Mouse (Mus musculus) hindbrain, embryonic 15.5 days (tissue): ENCODE measurements around the gene Alx3. TPM values are rescaled to one million over a fixed set of nuclear protein-coding genes. Genes with fewer than 3 reads are reported as not detected.
A peak's percentile ranks its signal among the peaks of the same experiment; 100 is the strongest.

Source experiments
- ATAC-seq: fragments of 200-750 bp; cut with Nextera tagmentation; 2 replicates; pipeline ENCODE4 v1.8.0; 2017; ENCODE audit warnings: low read depth, moderate number of reproducible peaks, moderate TSS enrichment; ENCODE audit not compliant: low FRiP score
- H3K27ac ChIP-seq: fragments of 300-500 bp; sonication (generic); replicated peaks from 2 replicates; pipeline ENCODE4 v1.5.1; 2015; ENCODE audit warnings: mild to moderate bottlenecking, inconsistent platforms
- H3K27me3 ChIP-seq: fragments of 300-500 bp; sonication (generic); 2 replicates; pipeline ENCODE4 v1.6.1; 2015; ENCODE audit warnings: control low read depth, inconsistent platforms
- H3K36me3 ChIP-seq: fragments of 300-500 bp; sonication (generic); 2 replicates; pipeline ENCODE4 v1.6.1; 2015; ENCODE audit warnings: control low read depth, inconsistent platforms
- H3K4me1 ChIP-seq: fragments of 300-500 bp; sonication (generic); replicated peaks from 2 replicates; pipeline ENCODE4 v1.6.1; 2015; ENCODE audit warnings: control low read depth, inconsistent platforms
- H3K4me2 ChIP-seq: fragments of 300-500 bp; sonication (generic); 2 replicates; pipeline ENCODE4 v1.6.1; 2015; ENCODE audit warnings: moderate library complexity, mild to moderate bottlenecking, inconsistent platforms
- H3K4me3 ChIP-seq: fragments of 300-500 bp; sonication (generic); 2 replicates; pipeline ENCODE4 v1.5.1; 2015; ENCODE audit warnings: mild to moderate bottlenecking, inconsistent platforms
- H3K9ac ChIP-seq: fragments of 300-500 bp; sonication (generic); 2 replicates; pipeline ENCODE4 v1.6.1; 2015; ENCODE audit warnings: inconsistent platforms
- H3K9me3 ChIP-seq: fragments of 300-500 bp; sonication (generic); 2 replicates; pipeline ENCODE4 v1.6.1; 2016; ENCODE audit warnings: control low read depth, inconsistent platforms
- WGBS: fragments of 180-500 bp; shearing (Covaris S2); methylation state at CpG from one replicate; pipeline ENCODE4 v1.1.7; 2015; 5-methylcytosine and 5-hydroxymethylcytosine counted together
- polyA plus RNA-seq: library from polyadenylated mRNA; unstranded; fragments of >200 nt; fragmentation: Nextera tagmentation; extraction: Ambion mirVana; gene quantifications from 2 replicates; pipeline ENCODE4 v1.2.1, GENCODE M21; 2015

Alx3 gene
- polyA plus RNA-seq, 1 experiment from 2014 or later = 0.16 TPM

GRCm38 (mm10) chr3:107591612-107592011 is 3.2 kb upstream of the Alx3 start:
- Histone ChIP-seq H3K9ac (no peak overlapping the region), H3K4me1 (peaks cover 17% of the 10 kb centered on the region), H3K9me3 (no peaks in the 10 kb centered on the region), H3K27ac (no peak overlapping the region), H3K27me3 (peaks cover 64% of the 10 kb centered on the region), H3K4me2 (no peak overlapping the region), H3K4me3 (no peak overlapping the region), H3K36me3 (no peaks in the 10 kb centered on the region)
- 67% methylated on average over 1 of the region's 1 CpGs for WGBS
- ATAC-seq = no peak

GRCm38 (mm10) chr3:107593632-107594031 is 1.2 kb upstream of the Alx3 start:
- Histone ChIP-seq H3K27me3 (peaks cover 70% of the 10 kb centered on the region), H3K27ac (no peak overlapping the region), H3K9me3 (no peaks in the 10 kb centered on the region), H3K4me1 (peaks cover 17% of the 10 kb centered on the region), H3K36me3 (no peaks in the 10 kb centered on the region), H3K9ac (no peak overlapping the region), H3K4me3 (no peak overlapping the region), H3K4me2 (no peak overlapping the region)
- 52% methylated on average over 2 of the region's 2 CpGs for WGBS
- no peak for ATAC-seq

- WGBS = under 1% methylated on average over 50 of the region's 50 CpGs
Observed at GRCm38 (mm10) chr3:107595264-107595937, 570 bp downstream of the Alx3 start.

GRCm38 (mm10) chr3:107595938-107596461 is 1.2 kb downstream of the Alx3 start:
- Histone ChIP-seq H3K4me3 (no peak overlapping the region), H3K4me2 (0 out of 2 replicates have a peak overlapping the region, but pooled peaks have one; percentile 54)
- WGBS = under 1% methylated on average over 34 of the region's 34 CpGs

More at GRCm38 (mm10) chr3:107595264-107595937, 570 bp downstream of the Alx3 start:
- Histone ChIP-seq H3K9ac (no peak overlapping the region; the same call in 1 of the 2 replicates), H3K27ac (no peak overlapping the region), H3K36me3 (no peaks in the 10 kb centered on the region), H3K4me1 (peaks cover 17% of the 10 kb centered on the region), H3K9me3 (no peaks in the 10 kb centered on the region), H3K27me3 (peaks cover 74% of the 10 kb centered on the region), H3K4me2 (peak overlapping the region; percentile 54), H3K4me3 (peak overlapping the region; percentile 28)
- ATAC-seq = no peak

GRCm38 (mm10) chr3:107596559-107596958 is 1.7 kb downstream of the Alx3 start:
- Histone ChIP-seq H3K4me2 (no peak overlapping the region), H3K27me3 (peaks cover 77% of the 10 kb centered on the region), H3K27ac (no peak overlapping the region), H3K9ac (no peak overlapping the region), H3K4me1 (peaks cover 17% of the 10 kb centered on the region), H3K36me3 (no peaks in the 10 kb centered on the region), H3K9me3 (no peaks in the 10 kb centered on the region), H3K4me3 (no peak overlapping the region)
- no peak for ATAC-seq
- under 1% methylated on average over 26 of the region's 26 CpGs for WGBS

More at GRCm38 (mm10) chr3:107595938-107596461, 1.2 kb downstream of the Alx3 start:
- Histone ChIP-seq H3K36me3 (no peaks in the 10 kb centered on the region), H3K4me1 (peaks cover 17% of the 10 kb centered on the region), H3K27ac (no peak overlapping the region), H3K9me3 (no peaks in the 10 kb centered on the region), H3K27me3 (peaks cover 77% of the 10 kb centered on the region), H3K9ac (no peak overlapping the region)
- ATAC-seq = no peak

GRCm38 (mm10) chr3:107597134-107597533 is 2.3 kb downstream of the Alx3 start:
- Histone ChIP-seq H3K4me2 (no peak overlapping the region), H3K4me3 (no peak overlapping the region), H3K36me3 (no peaks in the 10 kb centered on the region), H3K27ac (no peak overlapping the region), H3K4me1 (peaks cover 17% of the 10 kb centered on the region), H3K27me3 (peaks cover 72% of the 10 kb centered on the region), H3K9ac (no peak overlapping the region), H3K9me3 (no peaks in the 10 kb centered on the region)
- ATAC-seq = no peak
- WGBS = 3% methylated on average over 24 of the region's 24 CpGs

- H3K4me2 ChIP-seq = no peak overlapping the region
- H3K4me3 ChIP-seq = no peak overlapping the region
- no peak for ATAC-seq
- H3K36me3 ChIP-seq = no peaks in the 10 kb centered on the region
- no peaks in the 10 kb centered on the region for H3K9me3 ChIP-seq
- peaks cover 17% of the 10 kb centered on the region for H3K4me1 ChIP-seq
- H3K27ac ChIP-seq = no peak overlapping the region
- no peak overlapping the region for H3K9ac ChIP-seq
- H3K27me3 ChIP-seq = peaks cover 65% of the 10 kb centered on the region
- 7% methylated on average over 22 of the region's 22 CpGs for WGBS
Observed at GRCm38 (mm10) chr3:107597586-107598389, 3.0 kb downstream of the Alx3 start.

GRCm38 (mm10) chr3:107600127-107600526 is 5.3 kb downstream of the Alx3 start:
- Histone ChIP-seq H3K4me2 (no peak overlapping the region), H3K9ac (no peak overlapping the region), H3K4me3 (no peak overlapping the region), H3K4me1 (peaks cover 13% of the 10 kb centered on the region), H3K27me3 (peaks cover 48% of the 10 kb centered on the region), H3K9me3 (no peaks in the 10 kb centered on the region), H3K27ac (no peak overlapping the region), H3K36me3 (no peaks in the 10 kb centered on the region)
- WGBS = 32% methylated on average over 5 of the region's 6 CpGs
- ATAC-seq = 0 out of 2 replicates have a peak, but pooled peaks have one; percentile 13

GRCm38 (mm10) chr3:107605304-107605703 is 10.5 kb downstream of the Alx3 start:
- Histone ChIP-seq H3K27ac (no peak overlapping the region), H3K9me3 (no peaks in the 10 kb centered on the region), H3K27me3 (peaks cover 16% of the 10 kb centered on the region), H3K4me3 (no peak overlapping the region), H3K36me3 (no peaks in the 10 kb centered on the region), H3K9ac (no peak overlapping the region), H3K4me1 (no peaks in the 10 kb centered on the region), H3K4me2 (no peak overlapping the region)
- ATAC-seq = no peak
- WGBS = 9% methylated on average over 4 of the region's 4 CpGs

- Histone ChIP-seq H3K4me2 (no peak overlapping the region), H3K9me3 (no peaks in the 10 kb centered on the region), H3K9ac (no peak overlapping the region), H3K36me3 (peaks cover 12% of the 10 kb centered on the region), H3K4me3 (no peak overlapping the region), H3K27me3 (0 out of 2 replicates have a peak, but pooled peaks cover 4% of the 10 kb centered on the region), H3K4me1 (no peaks in the 10 kb centered on the region), H3K27ac (no peak overlapping the region)
- no peak for ATAC-seq
- 81% methylated on average over 8 of the region's 8 CpGs for WGBS
Observed at GRCm38 (mm10) chr3:107607221-107607620, 12.4 kb downstream of the Alx3 start.

- Histone ChIP-seq H3K4me2 (no peak overlapping the region), H3K9me3 (no peaks in the 10 kb centered on the region), H3K36me3 (peaks cover 28% of the 10 kb centered on the region), H3K9ac (no peak overlapping the region), H3K27ac (no peak overlapping the region), H3K4me1 (no peaks in the 10 kb centered on the region), H3K4me3 (no peak overlapping the region), H3K27me3 (0 out of 2 replicates have a peak, but pooled peaks cover 4% of the 10 kb centered on the region)
- ATAC-seq = no peak
- WGBS = 72% methylated on average over 4 of the region's 4 CpGs
Observed at GRCm38 (mm10) chr3:107608808-107609207, 14.0 kb downstream of the Alx3 start.

GRCm38 (mm10) chr3:107609376-107609775 is 14.5 kb downstream of the Alx3 start:
- ATAC-seq = no peak
- H3K4me1 ChIP-seq = no peaks in the 10 kb centered on the region
- 42% methylated on average over 3 of the region's 3 CpGs for WGBS

More at GRCm38 (mm10) chr3:107609376-107609775, 14.5 kb downstream of the Alx3 start:
- Histone ChIP-seq H3K4me3 (no peak overlapping the region), H3K9me3 (no peaks in the 10 kb centered on the region), H3K4me2 (no peak overlapping the region), H3K27me3 (0 out of 2 replicates have a peak, but pooled peaks cover under 1% of the 10 kb centered on the region), H3K36me3 (peaks cover 34% of the 10 kb centered on the region), H3K27ac (no peak overlapping the region), H3K9ac (no peak overlapping the region)
